Mouse (Mus musculus): ENCODE measurements around the gene Smyd1. TPM values are rescaled to one million over a fixed set of nuclear protein-coding genes. Genes with fewer than 3 reads are reported as not detected.

The Smyd1 gene
- total and polyA plus RNA-seq, 3 experiments = 0.08 to 0.37 (median 0.08) TPM

GRCm38 (mm10) chr6:71190501-71190900 lies 131.5 kb downstream of the Smyd1 start:
- dilution Hi-C loops (cut with MboI; ENCODE audit: extremely low pct_ligation_motif_present, extremely low pct_unique_long_range_greater_than_20kb, low sequenced_read_pairs) (no loop called here), in situ Hi-C loops (cut with MboI; ENCODE audit: low pct_ligation_motif_present, low pct_unique_long_range_greater_than_20kb, low sequenced_read_pairs) (no loop called here)
- Histone ChIP-seq H3K4me3 (replicated peaks in 1 of 3; ENCODE audit: low read depth in 2 of 3, low read length in 2 of 3, poor library complexity in 1 of 3) (no peak overlapping the region), H3K9me3 (replicated peaks; ENCODE audit: low read length) (no peaks in the 10 kb centered on the region), H3K79me2 (replicated peaks; ENCODE audit: control insufficient read depth, extremely low read depth, insufficient read depth, poor library complexity, severe bottlenecking) (no peaks in the 10 kb centered on the region), H3K36me3 (replicated peaks in 1 of 2; ENCODE audit: control insufficient read depth in 1 of 2, insufficient read depth in 1 of 2, low read length in 1 of 2) (no peaks in the 10 kb centered on the region), H3K4me1 (ENCODE audit: control insufficient read depth in 1 of 2, insufficient read depth in 2 of 2) (peaks cover 0 to 27% of the 10 kb centered on the region in 2 experiments; a peak in 3 of 4 replicates), H3K27me3 (replicated peaks) (no peaks in the 10 kb centered on the region), H3K9ac (ENCODE audit: insufficient read depth, low read depth) (no peak overlapping the region), H3K4me2 (ENCODE audit: insufficient read depth, low read depth, poor library complexity, severe bottlenecking) (no peak overlapping the region), H3K27ac (ENCODE audit: insufficient read depth, low read depth) (no peak overlapping the region)
- DNase-seq (ENCODE audit: extremely low read depth) = no peak
- no peak for TF ChIP-seq BHLHE40 (IDR thresholded peaks at IDR 0.05; ENCODE audit: low read depth, low read length)
- no peak for TF ChIP-seq PAX5 (IDR thresholded peaks at IDR 0.05; ENCODE audit: low read length)
- TF ChIP-seq JUN (IDR thresholded peaks at IDR 0.05; ENCODE audit: insufficient read depth, low read depth, low read length) = no peak
- TF ChIP-seq RAD21 (IDR thresholded peaks at IDR 0.05; ENCODE audit: low read depth, low read length) = no peak
- no peak for TF ChIP-seq E2F4 (IDR thresholded peaks at IDR 0.05; ENCODE audit: insufficient replicate concordance, low read depth, low read length)
- TF ChIP-seq UBTF (IDR thresholded peaks at IDR 0.05; ENCODE audit: low read depth, low read length) = no peak
- TF ChIP-seq HCFC1 (IDR thresholded peaks at IDR 0.05; ENCODE audit: low read depth, low read length) = no peak
- TF ChIP-seq ZC3H11A (IDR thresholded peaks at IDR 0.05; ENCODE audit: low read depth, low read length) = no peak
- TF ChIP-seq SMC3 (IDR thresholded peaks at IDR 0.05; ENCODE audit: low read depth, low read length) = no peak
- no peak for TF ChIP-seq MEF2A (IDR thresholded peaks at IDR 0.05; ENCODE audit: borderline replicate concordance, low read depth, low read length)
- no peak for TF ChIP-seq POLR2AphosphoS2 (IDR thresholded peaks at IDR 0.05; ENCODE audit: low read depth, low read length)
- no peak for TF ChIP-seq MAX (IDR thresholded peaks at IDR 0.05; ENCODE audit: low read length)
- TF ChIP-seq TCF12 (IDR thresholded peaks at IDR 0.05; ENCODE audit: low read depth, low read length) = no peak
- no peak for TF ChIP-seq USF1 (IDR thresholded peaks at IDR 0.05; ENCODE audit: low read depth, low read length)
- no peak for TF ChIP-seq RCOR1 (conservative IDR thresholded peaks at IDR 0.05; ENCODE audit: low read depth, low read length)

DNA sequence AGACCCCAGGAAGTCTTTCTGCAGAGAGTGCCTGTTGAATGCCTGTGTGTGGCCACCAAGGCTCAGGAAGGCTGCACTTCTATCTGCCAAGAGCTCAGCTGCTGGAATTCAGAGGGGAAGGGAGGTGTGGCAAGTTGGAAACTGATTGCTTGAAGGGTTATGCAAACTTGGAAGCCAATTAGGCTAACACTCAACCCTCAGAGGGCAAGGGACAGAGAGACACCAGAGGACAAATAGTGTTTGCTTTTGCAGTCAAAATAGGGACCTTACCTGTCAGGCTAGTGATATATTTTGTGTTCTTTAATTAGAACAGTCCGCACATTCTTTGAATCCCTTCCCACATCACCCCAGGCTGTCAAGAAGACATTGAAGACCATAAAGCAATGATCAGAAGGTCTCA lies 132.5 kb downstream of the Smyd1 start:
- no peak for DNase-seq (ENCODE audit: extremely low read depth)
- in situ Hi-C loops (cut with MboI; ENCODE audit: low pct_ligation_motif_present, low pct_unique_long_range_greater_than_20kb, low sequenced_read_pairs) (no loop called here), dilution Hi-C loops (cut with MboI; ENCODE audit: extremely low pct_ligation_motif_present, extremely low pct_unique_long_range_greater_than_20kb, low sequenced_read_pairs) (no loop called here)
- Histone ChIP-seq H3K27ac (ENCODE audit: insufficient read depth, low read depth) (no peak overlapping the region), H3K27me3 (replicated peaks) (no peaks in the 10 kb centered on the region), H3K4me3 (replicated peaks in 1 of 3; ENCODE audit: low read depth in 2 of 3, low read length in 2 of 3, poor library complexity in 1 of 3) (no peak overlapping the region), H3K79me2 (replicated peaks; ENCODE audit: control insufficient read depth, extremely low read depth, insufficient read depth, poor library complexity, severe bottlenecking) (no peaks in the 10 kb centered on the region), H3K4me1 (ENCODE audit: control insufficient read depth in 1 of 2, insufficient read depth in 2 of 2) (peaks cover 0 to 23% of the 10 kb centered on the region in 2 experiments; a peak in 3 of 4 replicates), H3K9me3 (replicated peaks; ENCODE audit: low read length) (no peaks in the 10 kb centered on the region), H3K36me3 (replicated peaks in 1 of 2; ENCODE audit: control insufficient read depth in 1 of 2, insufficient read depth in 1 of 2, low read length in 1 of 2) (no peaks in the 10 kb centered on the region), H3K9ac (ENCODE audit: insufficient read depth, low read depth) (no peak overlapping the region), H3K4me2 (ENCODE audit: insufficient read depth, low read depth, poor library complexity, severe bottlenecking) (no peak overlapping the region)
- TF ChIP-seq GABPA (IDR thresholded peaks at IDR 0.05; ENCODE audit: insufficient replicate concordance, low read depth, low read length) (no peak), KAT2A (IDR thresholded peaks at IDR 0.05; ENCODE audit: insufficient replicate concordance, low read length) (no peak), MXI1 (IDR thresholded peaks at IDR 0.05; ENCODE audit: low read depth, low read length) (no peak), RAD21 (IDR thresholded peaks at IDR 0.05; ENCODE audit: low read depth, low read length) (no peak), PAX5 (IDR thresholded peaks at IDR 0.05; ENCODE audit: low read length) (no peak), ZKSCAN1 (IDR thresholded peaks at IDR 0.05; ENCODE audit: borderline replicate concordance, low read depth, low read length) (no peak), EP300 (IDR thresholded peaks at IDR 0.05; ENCODE audit: low read length) (no peak), CHD2 (IDR thresholded peaks at IDR 0.05; ENCODE audit: low read length) (no peak), ZNF384 (IDR thresholded peaks at IDR 0.05; ENCODE audit: low read depth, low read length) (no peak), UBTF (IDR thresholded peaks at IDR 0.05; ENCODE audit: low read depth, low read length) (no peak), POLR2A (IDR thresholded peaks at IDR 0.05; ENCODE audit: low read depth, low read length) (no peak), USF2 (conservative IDR thresholded peaks at IDR 0.05; ENCODE audit: low read depth, low read length) (no peak)
